Mouse (Mus musculus): ENCODE data around the gene Fbxl2. TPM values are rescaled to one million over a fixed set of nuclear protein-coding genes. Genes with fewer than 3 reads are reported as not detected.
A peak's percentile ranks its signal among the peaks of the same experiment; 100 is the strongest.
"Not testable (repeated sequence)": the region's sequence is repeated elsewhere in the genome, so short reads cannot be mapped to it uniquely, and the experiment has no call there.

Gene Fbxl2
- polyA plus RNA-seq (2015; fragmentation: Nextera tagmentation; extraction: Ambion mirVana), result 7.6 and 7.7 TPM in 2 replicates

DNA sequence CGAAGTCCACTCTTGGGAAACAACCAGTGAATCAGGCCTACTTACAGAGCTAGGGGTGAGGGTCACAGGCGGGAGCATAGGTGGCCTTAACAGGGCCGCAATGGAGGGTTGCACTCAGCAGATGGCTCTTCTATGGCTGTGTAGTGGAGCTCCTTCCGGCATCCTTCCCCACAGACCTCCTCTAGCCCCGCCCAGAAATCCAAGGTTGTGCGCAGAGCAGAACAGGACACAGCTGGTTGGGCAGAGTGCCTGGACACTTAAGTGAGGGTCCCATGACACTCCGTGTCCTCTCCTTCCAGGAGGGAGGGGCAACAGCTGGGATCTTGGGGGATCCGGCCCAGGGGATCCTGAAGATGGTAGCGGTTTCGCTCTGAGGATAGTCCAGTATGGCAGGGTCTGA, at the start of gene Fbxl2:
TSS of gene Fbxl2 (minus strand) at position 164 of the 400 bp plus-strand sequence.
- Histone ChIP-seq H3K9me3 (no peaks in the 10 kb centered on the region), H3K27ac (no peak within 1 kb of the TSS), H3K4me3 (no peak within 1 kb of the TSS), H3K4me2 (replicated peaks) (no peak within 1 kb of the TSS), H3K27me3 (no peaks in the 10 kb centered on the region; the same call in 1 of the 2 replicates), H3K4me1 (no peaks in the 10 kb centered on the region), H3K9ac (no peak within 1 kb of the TSS), H3K36me3 (no peaks in the 10 kb centered on the region)
- WGBS, result 86% methylated on average over 10 of the region's 10 CpGs
- ATAC-seq (ENCODE audit: low FRiP score, low read depth), result no peak

DNA sequence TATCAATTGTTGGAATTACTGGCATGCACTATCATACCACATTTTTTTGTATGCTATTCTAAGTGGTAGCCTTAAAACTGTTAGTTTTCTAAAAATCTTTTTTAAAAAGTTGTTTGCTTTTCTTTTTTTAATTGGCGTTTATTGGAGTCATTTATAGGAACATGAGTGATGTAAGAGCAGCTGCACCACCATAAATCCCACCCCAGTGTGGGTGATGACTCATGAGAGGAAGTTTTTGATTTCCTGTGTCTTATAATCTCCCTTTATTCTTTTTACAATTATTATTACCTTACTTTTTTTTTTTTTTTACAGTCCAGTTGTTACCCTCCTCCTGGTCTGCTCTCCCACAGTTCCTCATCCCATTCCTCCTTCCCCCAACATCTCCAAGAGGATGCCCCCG, 48.9 kb upstream of the Fbxl2 start:
- Histone ChIP-seq H3K27me3 (no peaks in the 10 kb centered on the region), H3K4me2 (replicated peaks) (no peak overlapping the region), H3K27ac (no peak overlapping the region), H3K4me3 (no peak overlapping the region), H3K4me1 (no peaks in the 10 kb centered on the region), H3K36me3 (peaks cover 14% of the 10 kb centered on the region; the same call in 1 of the 2 replicates), H3K9me3 (no peaks in the 10 kb centered on the region), H3K9ac (no peak overlapping the region)
- no peak for ATAC-seq (ENCODE audit: low FRiP score, low read depth)
- WGBS, result 96% methylated on average over 2 of the region's 2 CpGs

DNA sequence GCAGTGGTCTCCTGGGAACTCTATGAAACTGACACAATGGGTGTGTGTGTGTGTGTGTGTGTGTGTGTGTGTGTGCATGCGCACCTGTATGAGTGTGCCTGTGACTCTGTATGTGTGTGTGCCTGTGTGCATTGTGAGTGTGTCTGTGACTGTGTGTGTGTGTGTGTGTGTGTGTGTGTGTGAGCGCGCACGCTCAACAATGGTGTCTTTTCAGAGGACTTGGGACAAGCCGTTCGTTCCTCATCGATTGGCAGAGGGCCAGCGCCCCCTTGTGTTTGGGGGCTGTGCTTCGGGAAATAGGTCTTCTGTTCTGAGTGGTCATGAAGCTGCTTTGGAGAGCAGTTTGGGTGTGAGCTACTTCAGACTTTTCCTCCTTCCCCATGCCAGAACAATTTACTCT, 46.2 kb upstream of the Fbxl2 start:
- H3K36me3 ChIP-seq, result peaks cover 14% of the 10 kb centered on the region; the same call in 1 of the 2 replicates
- not testable (repeated sequence) for H3K4me1 ChIP-seq; H3K9me3 ChIP-seq; H3K4me3 ChIP-seq; H3K4me2 ChIP-seq (replicated peaks); H3K27ac ChIP-seq; H3K27me3 ChIP-seq; H3K9ac ChIP-seq
- ATAC-seq (ENCODE audit: low FRiP score, low read depth), result 0 out of 2 replicates have a peak, but pooled peaks have one; percentile 19
- 21% methylated on average over 9 of the region's 9 CpGs for WGBS

DNA sequence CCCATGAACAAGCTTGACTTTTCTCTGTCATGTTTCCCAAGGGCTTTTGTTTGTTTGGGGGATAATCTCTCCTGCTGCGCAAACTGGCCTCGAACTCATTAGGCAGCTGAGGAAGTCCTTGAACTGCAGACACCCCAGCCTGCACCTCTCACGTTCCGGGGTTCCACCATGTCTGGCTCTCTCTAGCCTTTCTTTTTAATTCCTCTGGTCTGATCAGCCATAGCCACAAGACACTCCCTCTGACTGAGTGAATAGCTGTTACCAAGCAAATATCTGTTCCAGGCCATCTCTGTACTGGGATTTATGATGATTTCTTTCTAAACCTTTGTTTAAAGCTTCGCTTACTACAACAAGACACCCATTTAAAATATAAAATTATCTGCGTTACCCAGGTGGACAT, 42.9 kb upstream of the Fbxl2 start:
- ATAC-seq (ENCODE audit: low FRiP score, low read depth); H3K9ac ChIP-seq: not testable (repeated sequence)
- 88% methylated on average over 6 of the region's 6 CpGs for WGBS

DNA sequence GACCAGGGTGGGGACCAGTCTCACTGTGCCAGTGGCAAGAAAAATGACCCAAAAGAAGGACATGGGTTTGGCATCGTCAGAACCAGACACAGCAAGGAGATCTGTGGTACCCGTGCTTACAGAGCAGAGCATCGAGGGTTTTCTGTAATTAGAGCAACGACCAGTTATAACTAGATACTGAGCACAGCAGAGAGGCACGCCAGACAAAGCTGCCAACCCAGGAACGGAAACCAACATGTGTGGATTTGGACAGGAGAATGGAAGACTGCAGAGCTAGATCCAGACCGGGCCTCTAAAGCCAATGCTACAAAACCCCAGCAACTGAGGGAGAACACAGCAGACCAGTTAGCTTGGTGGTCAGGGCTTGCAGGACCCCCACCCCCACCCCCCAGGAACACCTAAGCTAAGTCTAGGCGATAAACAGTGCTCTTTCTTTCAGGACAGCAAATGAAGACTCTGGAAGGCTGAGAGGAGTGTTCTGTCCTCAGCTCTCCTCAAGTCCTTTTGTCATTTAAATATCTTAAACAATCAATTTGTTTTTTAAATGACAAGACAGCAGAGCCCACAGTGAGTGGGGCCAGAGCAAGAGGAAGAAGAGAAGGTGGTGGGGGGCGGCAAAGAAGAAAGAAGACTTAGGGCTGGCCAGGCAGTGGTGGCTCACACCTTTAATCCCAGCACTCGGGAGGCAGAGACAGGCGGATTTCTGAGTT, 41.3 kb upstream of the Fbxl2 start:
- Histone ChIP-seq H3K27me3 (0 out of 2 replicates have a peak, but pooled peaks cover 3% of the 10 kb centered on the region), H3K4me1 (peaks cover 4% of the 10 kb centered on the region; the same call in 1 of the 2 replicates), H3K9ac (no peak overlapping the region), H3K4me3 (no peak overlapping the region), H3K9me3 (no peaks in the 10 kb centered on the region), H3K4me2 (replicated peaks) (no peak overlapping the region), H3K36me3 (no peaks in the 10 kb centered on the region), H3K27ac (no peak overlapping the region)
- no peak for ATAC-seq (ENCODE audit: low FRiP score, low read depth)
- WGBS, result 74% methylated on average over 11 of the region's 11 CpGs

More for the DNA sequence above, 42.9 kb upstream of the Fbxl2 start:
- H3K27ac ChIP-seq; H3K4me2 ChIP-seq (replicated peaks); H3K36me3 ChIP-seq; H3K4me1 ChIP-seq; H3K9me3 ChIP-seq; H3K4me3 ChIP-seq; H3K27me3 ChIP-seq: not testable (repeated sequence)

DNA sequence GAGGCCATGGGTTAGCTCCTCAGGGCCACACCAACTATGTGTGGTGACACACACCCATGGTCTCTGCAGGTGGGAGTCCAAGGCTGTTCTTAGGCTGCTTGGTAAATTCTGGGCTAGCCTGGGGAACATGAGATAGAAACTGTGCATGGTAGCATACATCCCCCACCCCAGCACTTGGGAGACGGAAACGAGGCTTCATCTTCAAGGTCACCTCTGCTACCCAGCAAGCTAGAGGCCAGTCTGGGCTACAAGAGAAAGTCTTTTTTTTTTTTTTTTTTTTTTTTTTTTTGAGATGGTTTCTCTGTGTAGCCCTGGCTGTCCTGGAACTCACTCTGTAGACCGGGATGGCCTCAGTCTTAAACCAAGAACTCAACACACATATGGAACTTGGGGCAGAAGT, 40.4 kb upstream of the Fbxl2 start:
- H3K9me3 ChIP-seq, result no peaks in the 10 kb centered on the region
- peaks cover 4% of the 10 kb centered on the region; the same call in 1 of the 2 replicates for H3K4me1 ChIP-seq
- no peaks in the 10 kb centered on the region for H3K36me3 ChIP-seq
- H3K4me2 ChIP-seq (replicated peaks), result no peak overlapping the region
- 75% methylated on average over 3 of the region's 3 CpGs for WGBS
- H3K27me3 ChIP-seq, result 0 out of 2 replicates have a peak, but pooled peaks cover 3% of the 10 kb centered on the region
- no peak for ATAC-seq (ENCODE audit: low FRiP score, low read depth)
- H3K4me3 ChIP-seq, result no peak overlapping the region
- no peak overlapping the region for H3K9ac ChIP-seq
- no peak overlapping the region for H3K27ac ChIP-seq

DNA sequence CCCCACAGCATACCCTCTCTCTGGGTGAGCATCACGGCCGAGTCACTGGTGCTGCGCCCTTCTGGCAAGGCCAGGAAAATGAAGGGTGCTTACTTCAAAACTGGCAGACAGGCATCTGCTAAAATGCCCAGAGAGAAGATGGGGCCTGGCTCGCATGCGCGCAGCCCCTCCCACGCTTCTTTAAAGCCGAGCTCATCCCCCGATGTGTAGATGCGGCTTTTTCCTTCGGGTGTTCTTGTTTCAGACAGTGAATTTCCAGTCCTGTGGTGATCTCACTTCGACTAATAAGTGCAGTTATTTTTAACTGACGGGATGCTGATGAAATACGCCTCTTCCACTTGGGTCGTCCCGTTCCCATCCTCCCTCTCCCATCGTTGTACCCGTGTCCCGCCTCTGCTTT, 27.7 kb upstream of the Fbxl2 start:
- no peaks in the 10 kb centered on the region for H3K36me3 ChIP-seq
- no peaks in the 10 kb centered on the region for H3K9me3 ChIP-seq
- no peak overlapping the region for H3K9ac ChIP-seq
- H3K27me3 ChIP-seq, result no peaks in the 10 kb centered on the region
- no peaks in the 10 kb centered on the region for H3K4me1 ChIP-seq
- H3K27ac ChIP-seq, result no peak overlapping the region
- WGBS, result 84% methylated on average over 19 of the region's 19 CpGs
- H3K4me3 ChIP-seq, result no peak overlapping the region
- ATAC-seq (ENCODE audit: low FRiP score, low read depth), result no peak
- H3K4me2 ChIP-seq (replicated peaks), result no peak overlapping the region

DNA sequence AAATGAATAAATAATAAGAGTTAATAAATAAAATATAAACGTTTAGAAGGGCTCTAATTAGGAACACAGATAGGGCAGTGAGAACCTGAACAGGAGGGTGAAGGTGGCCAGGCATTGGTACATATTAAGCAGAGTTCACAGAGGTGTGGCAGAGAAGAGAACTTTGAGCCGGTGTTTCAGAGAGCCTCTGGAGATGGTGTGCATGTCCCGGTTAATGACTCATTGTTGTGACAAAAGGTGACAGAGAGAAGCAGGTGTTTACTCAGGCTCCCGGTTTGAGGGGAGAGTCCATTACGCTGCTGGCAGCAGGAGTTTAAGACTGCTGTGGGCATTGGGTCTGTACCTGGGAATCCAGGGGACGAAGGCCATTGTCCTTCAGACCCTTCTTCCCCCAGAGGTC, 23.4 kb upstream of the Fbxl2 start:
- no peaks in the 10 kb centered on the region for H3K4me1 ChIP-seq
- 60% methylated on average over 6 of the region's 6 CpGs for WGBS
- ATAC-seq (ENCODE audit: low FRiP score, low read depth), result no peak
- H3K27ac ChIP-seq, result no peak overlapping the region
- no peak overlapping the region for H3K9ac ChIP-seq
- no peaks in the 10 kb centered on the region for H3K36me3 ChIP-seq
- no peaks in the 10 kb centered on the region for H3K27me3 ChIP-seq
- H3K4me3 ChIP-seq, result no peak overlapping the region
- no peaks in the 10 kb centered on the region for H3K9me3 ChIP-seq
- H3K4me2 ChIP-seq (replicated peaks), result no peak overlapping the region

DNA sequence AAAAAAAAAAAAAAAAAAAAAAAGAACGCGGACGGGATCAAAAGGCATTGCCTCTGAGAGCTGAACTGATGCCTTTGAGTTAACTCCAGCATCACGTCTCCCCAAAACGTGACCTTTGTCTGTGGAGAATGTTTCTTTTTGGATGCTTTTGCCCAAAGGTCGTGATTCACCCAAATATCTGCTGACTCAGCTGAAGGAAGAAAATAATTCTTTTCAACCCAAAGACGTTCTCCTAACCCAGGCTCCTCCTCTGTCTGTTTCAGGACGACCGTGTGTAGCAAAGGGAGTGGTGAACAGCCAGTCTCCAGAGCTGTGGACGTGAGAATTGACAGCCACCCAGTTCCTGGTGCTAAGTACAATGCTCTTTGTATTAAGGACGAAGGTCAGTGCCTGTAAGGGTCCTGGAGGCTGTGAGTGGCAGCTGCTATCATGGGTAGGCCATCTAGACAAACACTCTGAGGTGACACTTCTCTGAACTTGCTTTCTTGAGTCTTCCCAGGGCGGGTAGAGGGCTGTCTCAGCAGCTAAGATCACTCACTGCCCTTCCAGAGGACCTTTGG, 22.6 kb upstream of the Fbxl2 start:
- WGBS, result 66% methylated on average over 12 of the region's 12 CpGs
- no peaks in the 10 kb centered on the region for H3K4me1 ChIP-seq

DNA sequence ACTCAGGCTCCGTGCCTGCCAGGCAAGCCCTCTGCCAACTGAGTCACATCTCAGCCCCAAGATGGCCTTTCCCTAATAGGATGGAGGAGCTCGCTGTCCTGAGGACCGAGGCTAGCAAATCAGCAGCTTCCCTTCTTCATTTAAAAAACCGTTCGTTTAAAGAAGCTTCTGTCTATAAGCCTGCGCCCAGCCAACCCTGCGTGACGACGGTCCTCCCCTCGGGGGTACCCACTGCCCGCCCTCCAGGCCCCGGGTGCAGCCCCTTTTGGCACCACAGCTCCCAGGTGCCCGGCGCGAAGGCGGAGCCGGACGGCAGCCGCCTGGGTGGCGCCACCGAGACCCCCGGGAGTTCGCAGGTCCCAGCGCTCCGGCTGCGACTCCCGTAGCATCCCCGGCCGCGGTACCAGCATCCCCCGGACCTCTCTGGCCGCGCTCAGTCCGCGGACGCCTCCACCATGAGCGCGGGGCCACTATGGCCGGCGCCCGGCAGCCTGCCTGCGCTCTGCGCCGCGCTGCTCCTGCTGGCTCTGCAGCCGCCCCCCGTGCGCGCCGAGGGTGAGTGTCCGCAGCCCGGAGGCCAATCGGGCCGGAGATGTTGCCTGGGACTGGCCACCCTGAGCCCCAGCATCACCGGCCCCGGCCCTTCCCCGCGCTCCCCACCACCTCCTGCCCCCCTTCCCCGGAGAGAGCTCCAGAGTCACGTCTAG, 11.3 kb upstream of the Fbxl2 start, which contains the start of gene Susd5:
TSS of gene Susd5 (plus strand) at position 51 of the 707 bp plus-strand sequence.
- Histone ChIP-seq H3K36me3 (no peaks in the 10 kb centered on the region), H3K4me1 (no peaks in the 10 kb centered on the region), H3K27ac (no peak within 1 kb of the TSS), H3K9me3 (no peaks in the 10 kb centered on the region), H3K4me3 (peak within 1 kb of the TSS; percentile 59), H3K4me2 (replicated peaks) (peak within 1 kb of the TSS; percentile 85), H3K27me3 (peaks cover 57% of the 10 kb centered on the region), H3K9ac (peak within 1 kb of the TSS; percentile 68)
- ATAC-seq (ENCODE audit: low FRiP score, low read depth), result peak; percentile 66; the same call in 1 of the 2 replicates
- under 1% methylated on average over 52 of the region's 60 CpGs for WGBS

More for the DNA sequence above, 22.6 kb upstream of the Fbxl2 start:
- Histone ChIP-seq H3K27me3 (no peaks in the 10 kb centered on the region), H3K36me3 (no peaks in the 10 kb centered on the region), H3K4me3 (no peak overlapping the region), H3K9ac (no peak overlapping the region), H3K27ac (no peak overlapping the region), H3K9me3 (no peaks in the 10 kb centered on the region), H3K4me2 (replicated peaks) (no peak overlapping the region)
- ATAC-seq (ENCODE audit: low FRiP score, low read depth), result no peak

DNA sequence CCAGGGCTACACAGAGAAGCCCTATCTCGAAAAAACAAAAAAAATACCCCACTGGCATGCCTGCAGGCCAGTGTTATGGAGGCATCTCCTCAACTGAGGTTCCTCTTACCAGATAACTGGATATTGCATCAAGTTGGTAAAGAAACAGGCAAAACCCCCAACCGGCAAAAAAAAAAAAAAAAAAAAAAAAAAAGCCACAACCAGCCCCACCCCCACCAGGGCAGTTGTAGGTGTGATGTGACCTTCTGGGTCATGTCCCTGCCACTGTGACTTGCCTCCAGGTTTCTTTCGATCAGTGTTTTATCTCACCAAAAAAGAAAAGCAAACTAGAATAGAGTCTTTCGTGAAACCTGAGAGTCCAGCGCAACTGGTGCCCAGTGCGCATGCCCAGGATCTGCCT, 6.9 kb upstream of the Fbxl2 start:
- Histone ChIP-seq H3K27ac (no peak overlapping the region), H3K9ac (no peak overlapping the region), H3K4me2 (replicated peaks) (no peak overlapping the region), H3K4me3 (no peak overlapping the region), H3K36me3 (no peaks in the 10 kb centered on the region), H3K27me3 (peaks cover 30% of the 10 kb centered on the region), H3K9me3 (no peaks in the 10 kb centered on the region), H3K4me1 (no peaks in the 10 kb centered on the region)
- WGBS, result 83% methylated on average over 6 of the region's 6 CpGs
- no peak for ATAC-seq (ENCODE audit: low FRiP score, low read depth)

DNA sequence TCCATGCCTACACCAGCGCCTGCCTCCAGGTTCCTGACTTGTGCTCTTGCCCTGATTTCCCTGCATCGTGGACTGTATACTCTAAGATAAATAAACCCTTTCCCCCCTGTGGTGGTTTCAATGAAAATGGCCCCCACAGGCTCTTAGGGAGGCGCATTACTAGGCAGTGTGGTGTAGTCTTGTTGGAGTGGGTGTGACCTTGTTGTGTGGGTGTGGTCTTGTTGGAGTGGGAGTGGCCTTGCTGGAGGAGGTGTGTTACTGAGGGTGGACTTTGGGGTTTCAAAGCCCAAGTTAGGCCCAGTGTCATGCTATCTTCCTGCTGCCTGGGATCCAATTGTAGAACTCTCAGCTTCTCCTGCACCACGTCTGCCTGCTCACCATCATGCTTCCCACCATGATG, 6.0 kb upstream of the Fbxl2 start:
- WGBS, result 78% methylated on average over 4 of the region's 4 CpGs
- no peak overlapping the region for H3K27ac ChIP-seq
- ATAC-seq (ENCODE audit: low FRiP score, low read depth), result peak; percentile 24; the same call in 1 of the 2 replicates

More for the DNA sequence above, 6.0 kb upstream of the Fbxl2 start:
- no peaks in the 10 kb centered on the region for H3K36me3 ChIP-seq
- H3K4me3 ChIP-seq, result no peak overlapping the region
- no peak overlapping the region for H3K4me2 ChIP-seq (replicated peaks)
- peaks cover 22% of the 10 kb centered on the region for H3K27me3 ChIP-seq
- no peak overlapping the region for H3K9ac ChIP-seq
- H3K4me1 ChIP-seq, result no peaks in the 10 kb centered on the region
- no peaks in the 10 kb centered on the region for H3K9me3 ChIP-seq
